Mouse (Mus musculus): ENCODE results near the gene Lpcat2.

Gene Lpcat2

DNA sequence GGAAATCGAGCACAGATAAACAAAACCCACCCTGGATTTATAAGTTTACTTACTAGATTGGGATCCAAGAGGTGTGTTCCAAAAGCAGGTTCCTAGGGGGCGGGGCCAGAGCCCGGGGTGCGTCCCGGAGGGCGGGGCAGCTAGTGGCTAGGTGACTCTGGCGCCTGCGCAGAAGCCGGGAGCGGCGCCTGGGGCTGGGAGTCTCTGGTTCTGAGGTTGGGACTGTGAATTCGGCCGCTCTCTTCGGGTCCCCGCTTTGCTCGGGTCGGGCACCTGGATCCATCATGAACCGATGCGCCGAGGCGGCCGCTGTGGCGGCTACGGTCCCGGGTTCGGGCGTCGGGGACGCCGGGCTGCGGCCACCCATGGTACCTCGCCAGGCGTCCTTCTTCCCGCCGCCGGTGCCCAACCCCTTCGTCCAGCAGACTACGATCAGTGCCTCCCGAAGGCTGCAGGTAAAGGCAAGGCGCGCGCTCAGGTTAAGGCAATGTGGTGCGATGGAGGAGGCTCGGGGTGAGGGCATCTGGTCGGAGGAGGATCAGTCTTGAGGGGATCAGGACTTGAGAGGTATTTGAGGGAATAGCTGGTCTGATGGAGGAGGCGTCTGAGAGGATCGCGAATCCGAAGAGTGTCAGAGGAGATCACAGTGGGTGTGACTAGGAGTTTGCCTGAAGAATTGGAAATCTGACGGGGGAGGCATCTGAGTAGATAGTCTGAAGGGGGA, at the start of gene Lpcat2:
Gene Lpcat2, plus strand, starts transcription at position 169 of the 724 bp plus-strand sequence.
- peak; percentile 77 for DNase-seq

DNA sequence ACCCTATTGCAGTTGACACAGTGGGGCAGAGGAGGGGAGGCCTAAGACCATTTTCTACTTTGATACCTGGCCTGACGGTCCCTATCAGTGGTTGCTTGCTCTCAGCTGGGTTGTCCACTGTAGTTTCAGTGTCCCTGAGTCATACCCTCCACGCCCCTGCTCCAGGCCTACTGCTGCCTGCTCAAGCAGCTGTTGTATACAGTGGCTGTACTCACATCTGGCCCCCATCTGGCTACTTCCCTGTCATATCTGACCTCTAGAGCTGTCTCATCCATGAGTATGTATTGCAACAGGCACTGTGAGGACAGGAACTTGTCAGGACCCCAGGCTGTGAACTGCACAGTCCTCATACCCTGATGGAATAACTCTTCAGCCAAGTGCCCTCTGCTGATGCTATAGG, 42.4 kb upstream of the Lpcat2 start:
- no peak for DNase-seq

DNA sequence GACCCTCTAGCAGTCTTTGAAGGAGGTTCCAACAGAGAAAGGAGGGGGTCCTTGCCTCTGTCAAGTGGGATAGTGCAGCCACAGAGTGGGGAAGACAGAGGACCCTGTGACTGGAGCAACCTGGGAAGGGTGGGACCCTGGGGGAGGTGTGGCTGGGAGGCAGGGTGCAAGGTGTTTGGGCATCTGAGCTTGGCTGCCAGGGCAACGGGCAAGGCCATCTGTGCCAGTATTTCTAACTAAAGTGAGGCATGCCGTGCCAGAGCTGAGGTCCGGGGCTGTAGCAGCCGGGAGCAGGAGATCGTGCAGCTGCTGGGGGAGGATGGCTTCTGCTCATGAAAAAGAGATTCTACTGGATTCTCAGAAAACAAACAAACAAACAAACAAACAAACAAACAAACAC, 39.5 kb upstream of the Lpcat2 start:
- no peak for DNase-seq

DNA sequence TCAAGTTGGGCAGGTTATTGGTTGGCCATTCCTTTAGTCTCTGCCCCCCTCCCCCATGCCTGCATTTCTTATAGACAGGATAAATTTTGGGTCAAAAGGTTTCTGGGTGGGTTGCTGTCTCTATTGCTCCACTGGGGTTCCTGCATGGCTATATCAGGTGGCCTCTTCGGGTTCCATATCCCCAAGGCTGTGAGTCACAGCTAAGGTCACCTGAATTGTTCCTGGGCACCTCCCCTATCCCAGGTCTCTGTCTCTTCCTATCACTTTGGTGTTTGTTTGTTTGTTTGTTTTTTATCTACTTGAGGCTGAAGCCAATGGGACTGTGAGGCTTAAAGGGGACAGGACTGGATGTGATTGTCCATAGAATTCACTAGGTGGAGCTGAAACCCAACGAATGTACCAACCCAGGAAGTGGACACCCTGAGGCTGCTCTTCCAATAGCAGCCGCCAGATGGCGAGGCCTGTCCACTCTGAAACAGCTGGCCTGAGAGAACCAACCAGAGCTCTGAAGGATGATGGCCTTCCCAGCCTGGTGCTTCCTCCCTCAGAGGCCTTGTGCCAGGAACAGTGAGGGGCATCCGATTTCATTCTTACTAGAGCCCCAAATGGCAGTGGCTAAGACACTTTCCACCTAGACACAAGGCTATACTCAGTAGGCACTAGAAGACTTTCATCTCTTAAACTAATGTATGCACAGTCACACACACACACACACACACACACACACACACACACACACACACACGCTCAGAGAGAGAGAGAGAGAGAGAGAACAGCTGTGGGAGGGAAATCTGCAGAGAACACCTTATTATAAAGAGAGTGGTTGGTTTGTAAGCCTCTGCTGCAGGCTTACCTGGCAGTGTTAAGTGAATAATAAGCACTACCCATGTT, 37.0 kb upstream of the Lpcat2 start:
- DNase-seq: peak; percentile 91

DNA sequence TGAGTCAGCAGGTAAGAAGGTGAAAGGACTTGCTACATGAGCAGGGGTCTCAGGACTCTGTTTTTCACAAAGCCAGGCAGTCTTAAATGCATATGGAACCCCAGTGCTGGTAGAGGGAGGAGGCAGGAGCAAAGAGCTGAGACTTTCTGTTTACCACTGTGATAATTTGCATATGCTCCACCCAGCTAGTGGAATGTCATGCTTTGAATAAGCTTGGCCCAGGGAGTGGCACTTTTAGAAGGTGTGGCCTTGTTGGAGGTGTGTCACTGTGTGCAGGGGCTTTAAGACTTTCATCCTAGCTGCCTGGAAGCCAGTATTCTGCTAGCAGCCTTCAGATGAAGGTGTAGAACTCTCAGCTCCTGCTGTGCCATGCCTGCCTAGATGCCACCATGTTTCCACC, 34.0 kb upstream of the Lpcat2 start:
- DNase-seq: no peak

DNA sequence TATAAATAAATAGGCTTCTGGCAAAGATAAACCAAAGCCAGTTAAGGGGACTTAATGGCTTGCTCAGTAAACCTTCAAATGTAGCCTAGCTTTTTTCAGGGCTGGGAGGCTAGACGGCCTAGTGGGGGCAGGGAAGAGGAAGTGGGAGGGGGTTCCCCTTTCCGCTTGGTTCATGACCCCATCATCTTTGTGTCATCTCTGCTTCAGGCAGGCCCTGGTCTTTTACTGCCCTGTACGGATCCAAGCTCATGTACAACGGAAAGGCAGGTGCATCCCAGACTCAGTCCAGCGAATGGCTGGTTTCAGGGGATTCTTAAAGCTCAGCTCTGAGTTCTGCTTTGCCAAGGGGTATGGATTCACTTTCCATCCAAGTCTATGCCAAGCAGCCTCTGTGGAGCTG, 32.8 kb upstream of the Lpcat2 start:
- no peak for DNase-seq

DNA sequence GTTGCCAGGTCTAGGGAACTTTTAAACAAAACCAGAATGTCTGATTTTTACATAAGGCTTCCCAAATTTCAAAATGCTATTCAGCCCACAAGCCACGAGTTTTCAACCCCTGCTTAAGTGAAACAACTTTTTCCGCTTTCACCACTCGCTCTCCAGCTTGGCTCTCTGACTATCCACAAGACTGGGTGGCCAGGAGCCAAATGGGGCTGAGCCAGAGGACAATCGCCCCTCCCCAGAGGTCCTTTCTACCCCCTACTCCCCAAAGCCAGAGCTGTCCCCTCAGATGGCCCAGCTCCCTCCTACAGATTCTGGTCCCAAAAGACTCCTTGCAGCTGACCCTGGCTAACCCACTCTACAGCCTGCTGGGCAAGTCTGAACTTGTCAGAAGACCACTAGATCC, 29.1 kb upstream of the Lpcat2 start:
- DNase-seq: no peak

DNA sequence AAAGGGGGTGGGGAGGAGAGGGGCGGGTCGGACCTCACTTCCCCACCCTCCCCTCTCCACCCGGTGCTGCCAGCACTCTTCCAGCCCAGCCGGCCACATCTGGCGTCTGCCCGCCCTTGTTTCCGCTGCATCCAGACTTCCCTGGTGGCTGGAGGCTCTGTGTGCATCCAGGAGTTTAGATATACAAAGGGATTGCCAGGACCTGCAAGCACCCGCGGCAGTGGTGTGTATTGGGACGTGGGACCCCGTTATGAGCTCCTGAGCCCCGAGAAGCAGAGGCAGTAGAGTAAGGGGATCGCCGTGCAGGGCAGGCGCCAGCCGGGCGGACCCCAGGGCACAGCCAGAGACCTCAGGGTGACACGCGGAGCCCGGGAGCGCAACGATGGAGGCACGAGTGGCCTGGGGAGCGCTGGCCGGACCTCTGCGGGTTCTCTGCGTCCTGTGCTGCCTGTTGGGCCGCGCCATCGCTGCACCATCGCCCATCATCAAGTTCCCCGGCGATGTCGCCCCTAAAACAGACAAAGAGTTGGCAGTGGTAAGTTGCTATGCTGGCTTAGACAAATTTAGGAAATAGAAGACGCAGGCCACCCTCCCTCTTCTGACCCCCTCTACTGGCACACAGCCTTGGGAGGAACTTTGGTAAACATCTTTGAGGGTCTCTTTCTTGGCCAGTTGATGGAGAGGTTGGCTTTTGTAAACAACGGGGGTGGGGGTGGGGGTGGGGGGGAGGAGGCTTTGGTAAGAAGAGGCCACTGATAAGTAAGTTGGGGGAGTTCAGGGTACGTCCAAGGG, 27.7 kb upstream of the Lpcat2 start, which contains the start of gene Mmp2:
Gene Mmp2, plus strand, starts transcription at position 49 of the 792 bp plus-strand sequence.
- no peak for DNase-seq

DNA sequence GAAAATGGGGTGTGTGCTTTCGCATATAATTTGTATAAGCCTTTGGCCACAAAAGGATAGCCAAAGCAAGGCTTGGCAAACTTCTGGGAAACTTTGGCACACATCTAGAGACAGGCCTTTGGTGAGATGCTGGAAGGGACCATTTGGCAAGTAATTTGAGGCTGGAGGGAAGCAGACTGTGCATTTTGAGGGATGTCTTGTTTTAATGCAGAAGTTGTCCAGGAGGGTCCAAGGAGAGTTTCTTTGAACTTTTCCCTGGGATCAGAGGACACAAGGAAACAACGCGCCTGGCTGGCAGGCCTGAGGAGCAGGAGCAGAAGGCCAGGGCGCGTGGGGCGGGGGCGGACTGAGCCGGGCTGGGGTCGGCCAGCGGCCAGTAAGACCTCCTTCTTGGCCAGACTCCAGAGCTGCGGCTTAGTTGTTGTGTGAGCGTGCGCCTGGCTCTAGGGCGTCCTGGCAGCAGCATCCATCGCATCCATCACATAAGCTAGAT, 26.8 kb upstream of the Lpcat2 start:
- DNase-seq: peak; percentile 48

DNA sequence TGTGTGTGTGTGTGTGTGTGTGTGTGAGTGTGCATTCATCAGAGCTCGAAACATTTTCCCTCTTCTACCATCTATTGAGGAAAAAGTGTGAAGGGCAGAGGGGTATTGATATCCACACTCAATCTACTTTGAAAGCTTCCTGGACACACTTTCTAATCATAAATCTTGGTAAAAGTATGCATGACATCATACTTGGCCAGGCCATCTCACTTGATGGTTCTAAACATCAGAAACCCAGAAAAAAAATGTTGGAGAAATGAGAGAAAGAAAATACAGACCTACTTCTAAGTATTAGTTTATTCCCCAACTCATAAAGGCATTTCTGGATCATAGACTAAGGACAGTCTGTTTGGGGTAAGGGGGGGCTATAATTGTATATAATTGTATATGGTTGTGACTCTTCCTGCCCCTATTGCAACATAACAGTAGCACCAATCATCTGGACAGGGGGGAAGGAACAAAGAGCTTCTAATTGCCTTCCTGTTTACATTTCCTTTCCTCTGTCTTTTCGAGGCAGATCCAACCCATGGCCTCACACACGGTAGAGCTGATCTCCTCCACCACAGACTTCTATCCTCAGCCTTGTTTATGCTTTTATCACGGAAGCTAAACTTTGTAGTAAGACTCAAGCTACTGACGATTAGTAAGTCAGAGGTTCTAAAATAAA, 20.9 kb upstream of the Lpcat2 start:
- DNase-seq: no peak

DNA sequence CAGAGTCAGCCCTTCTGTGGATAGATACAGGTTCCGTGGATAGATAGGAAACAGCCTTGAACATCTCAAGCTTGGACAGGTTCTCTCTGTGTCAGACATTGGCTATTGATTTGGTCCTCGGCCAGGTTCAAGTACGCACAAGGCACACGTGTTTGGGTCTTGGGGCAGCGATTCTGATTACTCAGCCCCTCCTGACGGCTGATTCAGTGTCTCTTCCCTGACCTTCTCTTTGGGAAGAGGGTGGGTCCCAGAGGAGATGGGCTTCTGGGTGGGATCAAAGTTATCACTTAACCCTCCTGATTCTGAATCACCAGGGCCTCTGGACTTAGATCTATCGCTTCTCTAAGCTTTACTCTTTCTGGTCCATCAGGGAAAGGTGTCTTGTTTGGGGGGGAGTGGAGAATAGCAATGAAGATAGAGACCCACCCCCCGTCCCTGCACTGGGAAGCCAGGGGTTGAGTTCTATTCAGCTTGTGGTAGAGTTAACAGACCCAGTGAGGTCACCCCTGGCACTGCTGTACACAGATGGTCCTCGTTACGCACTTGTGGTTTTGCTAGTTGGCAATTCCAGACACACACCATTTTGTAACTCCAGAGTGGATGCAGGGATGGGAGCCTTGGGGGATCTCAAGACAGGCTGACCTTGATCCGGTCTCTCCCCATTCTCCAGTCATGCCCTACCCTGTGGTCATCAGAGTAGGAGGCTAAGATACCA, 20.2 kb upstream of the Lpcat2 start:
- DNase-seq: no peak

DNA sequence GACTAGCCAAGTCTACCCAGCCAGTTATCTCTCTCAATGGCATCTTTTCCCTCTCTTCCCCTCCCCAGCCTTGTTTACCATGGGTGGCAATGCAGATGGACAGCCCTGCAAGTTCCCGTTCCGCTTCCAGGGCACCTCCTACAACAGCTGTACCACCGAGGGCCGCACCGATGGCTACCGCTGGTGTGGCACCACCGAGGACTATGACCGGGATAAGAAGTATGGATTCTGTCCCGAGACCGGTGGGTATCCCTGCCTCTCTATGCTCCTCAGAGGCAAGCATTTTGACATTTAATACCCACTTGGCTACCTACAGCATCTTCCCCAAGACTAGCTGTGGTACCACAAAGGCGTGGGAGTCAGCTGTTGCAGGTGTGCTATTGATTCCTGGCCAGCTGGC, 19.2 kb upstream of the Lpcat2 start:
- DNase-seq: no peak

DNA sequence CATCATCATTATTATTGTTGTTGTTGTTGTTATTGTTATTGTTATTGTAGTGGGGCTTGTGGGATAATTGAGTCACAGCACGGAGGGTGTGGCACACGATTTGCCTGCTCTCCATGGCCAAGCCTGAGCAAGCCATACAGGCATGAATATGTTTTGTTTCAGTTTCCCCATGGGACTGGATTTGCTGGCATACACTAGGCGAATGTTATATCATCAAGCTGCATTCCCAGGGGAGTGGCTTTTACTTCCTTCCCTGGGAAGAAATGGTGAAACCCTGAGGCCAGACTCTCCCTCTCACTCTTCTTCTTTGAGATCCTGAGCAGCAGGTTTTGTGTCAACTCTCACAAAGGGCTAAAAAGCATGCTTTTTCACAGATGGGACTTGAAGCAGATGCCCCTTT, 16.5 kb upstream of the Lpcat2 start:
- no peak for DNase-seq

DNA sequence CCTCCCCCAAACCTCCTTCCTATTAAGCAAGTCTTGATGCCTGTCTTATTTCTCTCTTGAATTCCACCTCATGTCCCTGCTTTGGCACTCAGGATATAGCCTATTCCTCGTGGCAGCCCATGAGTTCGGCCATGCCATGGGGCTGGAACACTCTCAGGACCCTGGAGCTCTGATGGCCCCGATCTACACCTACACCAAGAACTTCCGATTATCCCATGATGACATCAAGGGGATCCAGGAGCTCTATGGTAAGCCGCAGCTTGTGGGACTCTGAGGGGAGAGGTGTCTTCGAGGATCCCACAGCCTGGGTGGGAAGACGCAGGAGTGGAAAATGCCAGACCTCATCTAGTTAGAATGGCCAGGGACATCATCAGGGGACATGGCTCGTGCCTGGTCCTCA, 16.0 kb upstream of the Lpcat2 start:
- no peak for DNase-seq

DNA sequence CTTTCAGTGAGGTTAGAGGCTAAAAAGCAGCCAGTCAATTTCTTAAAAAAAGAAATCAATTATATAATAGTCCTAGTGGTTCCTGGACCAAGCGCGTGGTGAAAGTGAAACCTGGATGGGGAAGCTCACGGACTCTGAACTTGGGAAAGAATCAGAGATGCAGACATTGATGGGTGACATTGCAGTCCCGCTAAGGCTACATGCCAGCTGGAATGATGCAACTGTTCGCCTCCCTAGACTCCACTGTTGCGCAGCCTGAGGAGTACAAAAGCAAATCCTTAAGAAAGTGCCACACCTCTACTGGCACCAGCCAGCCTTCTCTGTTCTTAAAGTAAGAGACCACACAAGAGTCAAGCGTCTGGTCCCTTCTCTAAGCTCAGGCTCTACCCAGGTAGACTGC, 15.3 kb upstream of the Lpcat2 start:
- no peak for DNase-seq

DNA sequence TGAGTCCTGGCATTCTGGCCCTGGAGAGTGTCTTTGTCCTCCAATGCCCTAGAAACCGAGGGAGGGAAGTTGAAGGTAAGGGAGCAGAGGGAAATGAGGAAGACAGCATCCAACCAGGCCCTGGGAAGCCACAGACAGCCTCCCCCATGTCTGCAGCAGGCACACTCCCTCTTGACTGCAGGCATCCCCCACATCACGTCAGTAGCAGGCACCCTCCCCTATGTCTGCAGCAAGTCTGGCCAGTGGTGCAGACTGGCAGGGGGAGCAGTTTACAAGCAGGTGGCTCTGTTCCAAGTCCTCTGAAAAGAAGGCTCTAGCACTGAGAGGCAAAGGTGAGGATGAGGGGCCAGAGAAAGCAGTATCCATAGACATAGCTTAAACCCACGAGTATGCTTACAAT, 8.5 kb upstream of the Lpcat2 start:
- DNase-seq: no peak

DNA sequence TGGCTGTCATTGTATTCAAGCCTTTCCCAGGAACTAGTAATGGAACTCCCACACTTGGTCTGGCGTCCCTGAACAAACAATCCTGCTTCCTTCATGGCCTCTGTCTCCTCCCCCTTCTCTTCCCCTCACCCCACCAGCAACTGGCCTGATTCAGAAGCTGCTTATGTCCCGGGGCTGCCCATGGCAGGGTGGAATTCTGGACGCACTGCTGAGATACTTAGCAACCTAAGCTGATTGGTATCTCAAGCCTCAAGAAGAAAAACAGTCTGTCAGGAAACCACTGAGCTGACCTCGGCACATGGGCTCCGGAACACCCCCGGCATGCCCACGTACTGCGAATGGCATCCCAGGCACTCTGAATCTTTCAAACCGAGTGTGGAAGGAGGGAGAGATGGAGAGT, 7.8 kb upstream of the Lpcat2 start:
- no peak for DNase-seq

DNA sequence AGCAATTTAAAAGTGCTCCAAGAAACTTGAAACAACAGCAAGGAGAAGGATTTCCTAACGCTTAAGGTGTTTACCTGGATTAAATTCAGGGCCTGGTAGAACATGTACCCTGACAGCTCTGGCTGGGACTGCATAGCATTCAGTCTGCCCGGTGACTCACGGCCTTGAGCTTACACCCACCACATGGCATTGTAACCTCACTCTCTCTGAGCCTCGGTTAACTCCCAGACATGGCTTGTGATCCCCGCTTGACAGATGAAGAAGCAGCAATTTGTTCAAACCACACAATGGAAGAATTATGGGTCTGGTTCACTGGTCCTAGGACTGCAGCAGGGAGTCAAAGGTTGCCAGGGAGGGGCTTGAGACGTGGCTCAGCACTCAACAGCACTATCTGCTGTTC, 5.9 kb upstream of the Lpcat2 start:
- DNase-seq: no peak

DNA sequence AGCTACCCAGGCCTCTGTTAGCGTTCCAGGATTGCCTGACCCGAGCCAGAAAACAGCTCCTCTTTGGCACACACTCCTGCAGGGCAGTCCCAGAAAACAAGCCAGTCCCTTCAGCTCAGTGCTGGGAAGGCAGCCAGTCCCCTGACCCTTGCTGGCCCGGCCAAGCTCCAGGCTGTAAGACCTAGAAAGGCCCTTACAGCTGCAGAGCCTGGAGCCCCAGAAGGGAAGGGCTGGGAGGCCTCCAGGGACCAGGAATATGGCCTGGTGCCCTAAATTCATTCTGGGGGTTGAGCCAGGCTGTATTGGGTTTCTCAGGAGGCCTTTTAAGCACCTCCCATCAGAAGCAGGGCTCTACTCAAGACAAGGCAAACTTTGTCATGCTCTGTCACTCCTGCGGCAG, 4.9 kb upstream of the Lpcat2 start:
- peak; percentile 58 for DNase-seq

DNA sequence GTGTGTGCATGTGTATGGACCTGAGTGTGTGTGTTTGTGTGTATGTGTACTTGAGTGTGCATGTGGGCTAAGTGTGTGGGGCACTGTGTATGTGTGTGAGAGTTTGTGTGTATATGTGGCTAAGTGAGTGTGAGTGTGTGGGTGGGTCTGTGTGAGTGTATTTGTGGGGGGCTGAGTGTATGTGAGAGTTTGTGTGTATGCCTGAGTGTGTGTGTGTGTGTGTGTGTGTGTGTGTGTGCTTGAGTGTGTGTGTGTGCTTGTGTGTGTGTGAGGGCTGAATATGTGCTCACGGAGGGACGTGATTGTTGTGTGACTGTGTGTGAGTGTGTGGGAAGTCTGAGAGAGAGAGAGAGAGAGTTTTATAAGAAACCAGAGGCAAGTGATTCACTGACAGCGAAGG, 3.8 kb upstream of the Lpcat2 start:
- no peak for DNase-seq

DNA sequence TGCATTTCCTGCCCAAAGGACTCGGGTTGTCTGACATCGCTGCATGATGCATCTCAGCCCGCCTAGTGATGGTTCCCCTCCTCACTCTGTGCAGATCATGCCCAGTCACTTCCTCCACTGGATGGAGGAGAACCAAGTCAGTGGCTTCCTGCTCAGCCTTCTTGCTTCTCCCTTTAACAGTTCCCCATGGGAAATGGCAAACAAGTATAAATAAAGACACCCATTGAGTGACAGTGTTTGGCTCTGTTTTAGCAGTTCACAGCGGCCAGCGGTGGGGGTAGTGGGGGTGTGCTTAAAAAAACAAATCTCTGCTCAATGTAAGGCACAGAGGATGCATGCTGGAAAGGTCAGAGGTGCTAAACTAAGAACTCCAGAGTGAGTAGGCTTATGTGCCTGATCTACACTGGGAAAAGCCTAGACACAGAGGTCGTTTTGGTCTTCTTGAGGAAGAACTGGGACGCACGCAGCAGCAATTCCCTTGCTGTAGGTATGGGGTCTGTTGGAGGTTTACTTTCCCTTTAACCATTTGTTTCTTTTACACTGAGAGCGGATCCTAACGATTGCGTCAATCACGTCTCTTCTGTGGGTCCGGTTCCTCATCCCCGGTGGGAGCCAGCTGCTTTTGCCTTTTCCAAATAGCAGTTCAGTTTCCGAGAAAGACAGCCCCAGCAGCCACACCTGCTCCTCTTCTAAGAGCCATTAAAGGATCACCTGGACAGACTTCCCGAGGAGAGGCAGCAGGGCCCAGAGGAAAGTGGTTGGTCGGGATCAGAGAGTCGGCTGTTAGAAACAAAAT, 1.8 kb upstream of the Lpcat2 start:
- DNase-seq: no peak

Measured in right cerebral cortex, postnatal 14 days (tissue).